In genomic region chr9:109053851-109054250, GRCm38 (mm10) we compare ENCODE assay signal across 14 mouse cellular contexts. TPM values are rescaled to one million over a fixed set of nuclear protein-coding genes. Genes with fewer than 3 reads are reported as not detected.
DNase-seq lines count a peak whose midpoint lies in the region; ATAC-seq and TF ChIP-seq lines count a peak whose summit lies in the region.
"Had no signal": no experiment of that assay in that cellular context is flagged by ENCODE, and none has a peak within 500 bp of the region (broad histone marks: within the 10 kb centered on the region; RNA-seq: fewer than 3 reads in every experiment).

No protein-coding gene starts in this region.

- TF ChIP-seq CTCF in gastrocnemius, adult 2 months (IDR thresholded peaks at IDR 0.05) = no peak
- TF ChIP-seq CTCF in CH12.LX (conservative IDR thresholded peaks at IDR 0.05 in 1 of 2, IDR thresholded peaks at IDR 0.05 in 1 of 2; ENCODE audit: low read depth in 2 of 2, low read length in 2 of 2) = no peak

- no peak for DNase-seq in gastrocnemius, adult 2 months
- DNase-seq in gastrocnemius, adult 8-10 months (ENCODE audit: low spot score in 2 of 2) = no peak
- DNase-seq in liver, embryonic 13.5 days = no peak
- DNase-seq in liver, embryonic 11.5 days (ENCODE audit: low spot score) = no peak
- no peak for DNase-seq in CH12.LX (ENCODE audit: extremely low read depth)
- peak; percentile 43 for DNase-seq in naive thymus-derived CD4-positive, alpha-beta T cell, adult 2 months (ENCODE audit: low read depth)
- DNase-seq in neural tube, embryonic 10.5 days (ENCODE audit: extremely low spot score, low spot score) = no peak
- DNase-seq: right cerebral cortex, adult 18-20 months had no signal

- peaks cover 69% of the 10 kb centered on the region for H3K79me2 ChIP-seq in CH12.LX (replicated peaks; ENCODE audit: control insufficient read depth, extremely low read depth, insufficient read depth, poor library complexity, severe bottlenecking)

- H3K9me3 ChIP-seq in liver, embryonic 13.5 days (replicated peaks) = no peaks in the 10 kb centered on the region
- H3K9me3 ChIP-seq in liver, embryonic 11.5 days (ENCODE audit: control insufficient read depth, low read length) = no peaks in the 10 kb centered on the region
- H3K9me3 ChIP-seq in CH12.LX (replicated peaks; ENCODE audit: low read length) = no peaks in the 10 kb centered on the region
- no peaks in the 10 kb centered on the region for H3K9me3 ChIP-seq in forebrain, embryonic 16.5 days (ENCODE audit: control insufficient read depth, low read length)
- H3K9me3 ChIP-seq: hindbrain, embryonic 10.5 days; lung, embryonic 15.5 days; neural tube, embryonic 13.5 days had no signal

- peaks cover 28% of the 10 kb centered on the region for H3K36me3 ChIP-seq in liver, embryonic 13.5 days
- peaks cover 18% of the 10 kb centered on the region for H3K36me3 ChIP-seq in liver, embryonic 11.5 days (ENCODE audit: control insufficient read depth, insufficient read depth, low read length)
- H3K36me3 ChIP-seq in CH12.LX (replicated peaks in 1 of 2; ENCODE audit: control insufficient read depth in 1 of 2, insufficient read depth in 1 of 2, low read length in 1 of 2) = peaks cover 29 to 40% of the 10 kb centered on the region in 2 experiments
- peaks cover 8% of the 10 kb centered on the region; the same call in 1 of the 2 replicates for H3K36me3 ChIP-seq in forebrain, embryonic 16.5 days (ENCODE audit: control insufficient read depth, insufficient read depth)

- dilution Hi-C loops in CH12.LX (cut with MboI; ENCODE audit: extremely low pct_ligation_motif_present, extremely low pct_unique_long_range_greater_than_20kb, low sequenced_read_pairs) = no loop called here

- intact Hi-C loops in gastrocnemius, adult 2 months (cut with DNase I) = no loop called here

- whole genome bisulfite sequencing in liver, embryonic 13.5 days (ENCODE audit: insufficient replicate concordance) = 60% methylated on average over 6 of the region's 6 CpGs
- 76% methylated on average over 6 of the region's 6 CpGs for WGBS in liver, embryonic 11.5 days
- WGBS in forebrain, embryonic 16.5 days = 76% methylated on average over 6 of the region's 6 CpGs

- H3K4me3 ChIP-seq in gastrocnemius, adult 2 months = no peak overlapping the region
- no peak overlapping the region for H3K4me3 ChIP-seq in liver, embryonic 13.5 days (replicated peaks)
- no peak overlapping the region for H3K4me3 ChIP-seq in liver, embryonic 11.5 days (ENCODE audit: low read depth, low read length)
- H3K4me3 ChIP-seq in CH12.LX (replicated peaks in 1 of 3; ENCODE audit: low read depth in 2 of 3, low read length in 2 of 3, poor library complexity in 1 of 3) = peak overlapping the region in 2 of 3 experiments; percentile 18
- H3K4me3 ChIP-seq in forebrain, embryonic 16.5 days (replicated peaks; ENCODE audit: low read length) = no peak overlapping the region
- H3K4me3 ChIP-seq: lung, embryonic 15.5 days had no signal

- H3K9ac ChIP-seq in liver, embryonic 13.5 days = no peak overlapping the region
- H3K9ac ChIP-seq in liver, embryonic 11.5 days (ENCODE audit: low read depth, low read length) = no peak overlapping the region
- peak overlapping the region; percentile 56; the same call in 1 of the 2 replicates for H3K9ac ChIP-seq in CH12.LX (ENCODE audit: insufficient read depth, low read depth)
- no peak overlapping the region for H3K9ac ChIP-seq in forebrain, embryonic 16.5 days (replicated peaks; ENCODE audit: low read depth, low read length)
- H3K9ac ChIP-seq: lung, embryonic 15.5 days had no signal

- H3K27ac ChIP-seq in gastrocnemius, adult 2 months = peak overlapping the region; percentile 82; the same call in 1 of the 2 replicates
- peak overlapping the region; percentile 4; the same call in 1 of the 2 replicates for H3K27ac ChIP-seq in liver, embryonic 13.5 days
- no peak overlapping the region for H3K27ac ChIP-seq in liver, embryonic 11.5 days (ENCODE audit: low read depth, low read length)
- peak overlapping the region; percentile 34; the same call in 1 of the 2 replicates for H3K27ac ChIP-seq in CH12.LX (ENCODE audit: insufficient read depth, low read depth)
- H3K27ac ChIP-seq in forebrain, embryonic 16.5 days (ENCODE audit: low read length) = no peak overlapping the region

- TF ChIP-seq RAD21 in CH12.LX (IDR thresholded peaks at IDR 0.05; ENCODE audit: low read depth, low read length) = no peak

- TF ChIP-seq POLR2A in CH12.LX (IDR thresholded peaks at IDR 0.05; ENCODE audit: low read depth, low read length) = no peak

- no peak for TF ChIP-seq EP300 in CH12.LX (IDR thresholded peaks at IDR 0.05; ENCODE audit: low read length)

- no peaks in the 10 kb centered on the region for H3K27me3 ChIP-seq in liver, embryonic 13.5 days
- H3K27me3 ChIP-seq in liver, embryonic 11.5 days (replicated peaks; ENCODE audit: control insufficient read depth, insufficient read depth, low read length) = no peaks in the 10 kb centered on the region
- H3K27me3 ChIP-seq in CH12.LX (replicated peaks) = no peaks in the 10 kb centered on the region
- no peaks in the 10 kb centered on the region for H3K27me3 ChIP-seq in forebrain, embryonic 16.5 days (replicated peaks; ENCODE audit: control insufficient read depth, insufficient read depth, low read length)
- H3K27me3 ChIP-seq: lung, embryonic 15.5 days; neural tube, embryonic 13.5 days; Patski had no signal

- no peak for ATAC-seq in liver, embryonic 13.5 days (ENCODE audit: low read depth)
- ATAC-seq in liver, embryonic 11.5 days (replicated peaks; ENCODE audit: low FRiP score) = no peak
- ATAC-seq in forebrain, embryonic 16.5 days = no peak

- H3K4me2 ChIP-seq in liver, embryonic 13.5 days = no peak overlapping the region
- no peak overlapping the region for H3K4me2 ChIP-seq in liver, embryonic 11.5 days
- H3K4me2 ChIP-seq in CH12.LX (ENCODE audit: insufficient read depth, low read depth, poor library complexity, severe bottlenecking) = peak overlapping the region; percentile 88
- H3K4me2 ChIP-seq in forebrain, embryonic 16.5 days (ENCODE audit: low read length) = no peak overlapping the region
- H3K4me2 ChIP-seq: midbrain, embryonic 11.5 days had no signal

- in situ Hi-C loops in CH12.LX (cut with MboI; ENCODE audit: low pct_ligation_motif_present, low pct_unique_long_range_greater_than_20kb, low sequenced_read_pairs) = no loop called here

- peaks cover 51% of the 10 kb centered on the region for H3K4me1 ChIP-seq in liver, embryonic 13.5 days (replicated peaks)
- peaks cover 17% of the 10 kb centered on the region for H3K4me1 ChIP-seq in liver, embryonic 11.5 days (replicated peaks; ENCODE audit: control insufficient read depth, insufficient read depth, low read length)
- H3K4me1 ChIP-seq in CH12.LX (ENCODE audit: control insufficient read depth in 1 of 2, insufficient read depth in 2 of 2) = peaks cover 35 to 66% of the 10 kb centered on the region in 2 experiments
- peaks cover 11% of the 10 kb centered on the region for H3K4me1 ChIP-seq in forebrain, embryonic 16.5 days (replicated peaks; ENCODE audit: control insufficient read depth, insufficient read depth, low read length)

RNA-seq across cellular contexts. Expression of gene Trex1, which starts 5.7 kb away (rescaled TPM):
- 10 to 100 TPM; 13.2 TPM for total RNA-seq in gastrocnemius, adult 2 months (2021)
- 10 to 100 TPM; 11.4 to 17.2 (median 13.0) TPM for total RNA-seq in gastrocnemius, adult 8-10 months (2022)
- 7.4 and 8.9 TPM in 2 replicates for polyA plus RNA-seq in liver, embryonic 13.5 days (2015; fragmentation: Nextera tagmentation; extraction: Ambion mirVana)
- polyA plus RNA-seq in liver, embryonic 11.5 days (2014; fragmentation: Nextera tagmentation; extraction: Ambion mirVana) = 8.9 and 9.7 TPM in 2 replicates
- total RNA-seq in CH12.LX (2012; rRNA removed) (20.8 and 31.5 TPM in 2 replicates), CH12.LX (2014; rRNA removed) (20.1 and 21.1 TPM in 2 replicates)
- 15.8 and 22.9 TPM in 2 replicates for polyA plus RNA-seq in CH12.LX (2012; ENCODE audit: insufficient read length, low read depth)
- polyA plus RNA-seq in forebrain, embryonic 16.5 days (2015; fragmentation: Nextera tagmentation; extraction: Ambion mirVana) = 16.1 and 17.9 TPM in 2 replicates

RNA-seq across cellular contexts. Expression of gene Shisa5, which starts 15.5 kb away (rescaled TPM):
- total RNA-seq in gastrocnemius, adult 2 months (2021) = 10 to 100 TPM; 15.9 to 17.0 TPM
- total RNA-seq in gastrocnemius, adult 8-10 months (2022) = 10 to 100 TPM in 2 of 4 experiments, 1 to 10 TPM in 2; 7.0 to 11.8 (median 9.1) TPM
- polyA plus RNA-seq in liver, embryonic 13.5 days (2015; fragmentation: Nextera tagmentation; extraction: Ambion mirVana) = 20.0 and 21.8 TPM in 2 replicates
- 33.7 and 34.3 TPM in 2 replicates for polyA plus RNA-seq in liver, embryonic 11.5 days (2014; fragmentation: Nextera tagmentation; extraction: Ambion mirVana)
- total RNA-seq in CH12.LX (2012; rRNA removed) (134 and 153 TPM in 2 replicates), CH12.LX (2014; rRNA removed) (156 and 170 TPM in 2 replicates)
- polyA plus RNA-seq in CH12.LX (2012; ENCODE audit: insufficient read length, low read depth) = 121 and 166 TPM in 2 replicates
- polyA plus RNA-seq in forebrain, embryonic 16.5 days (2015; fragmentation: Nextera tagmentation; extraction: Ambion mirVana) = 52.4 and 52.7 TPM in 2 replicates

RNA-seq across cellular contexts. Expression of gene Atrip, which starts 20.1 kb away (rescaled TPM):
- total RNA-seq in gastrocnemius, adult 2 months (2021) = 1 to 10 TPM; 8.0 to 8.5 TPM
- total RNA-seq in gastrocnemius, adult 8-10 months (2022) = 10 to 100 TPM in 3 of 4 experiments, 1 to 10 TPM in 1; 8.7 to 11.5 (median 10.7) TPM
- polyA plus RNA-seq in liver, embryonic 13.5 days (2015; fragmentation: Nextera tagmentation; extraction: Ambion mirVana) = 12.6 and 12.7 TPM in 2 replicates
- 24.3 and 28.9 TPM in 2 replicates for polyA plus RNA-seq in liver, embryonic 11.5 days (2014; fragmentation: Nextera tagmentation; extraction: Ambion mirVana)
- 18.0 and 19.3 TPM in 2 replicates for total RNA-seq in CH12.LX (2012; rRNA removed)
- total RNA-seq in CH12.LX (2014; rRNA removed) = 16.2 and 17.6 TPM in 2 replicates
- 21.3 and 24.1 TPM in 2 replicates for polyA plus RNA-seq in CH12.LX (2012; ENCODE audit: insufficient read length, low read depth)
- polyA plus RNA-seq in forebrain, embryonic 16.5 days (2015; fragmentation: Nextera tagmentation; extraction: Ambion mirVana) = 36.0 and 38.3 TPM in 2 replicates

RNA-seq across cellular contexts. Expression of gene Ccdc51, which starts 28.4 kb away (rescaled TPM):
- 1 to 10 TPM; 6.5 to 7.9 TPM for total RNA-seq in gastrocnemius, adult 2 months (2021)
- 1 to 10 TPM; 6.7 to 8.6 (median 7.8) TPM for total RNA-seq in gastrocnemius, adult 8-10 months (2022)
- polyA plus RNA-seq in liver, embryonic 13.5 days (2015; fragmentation: Nextera tagmentation; extraction: Ambion mirVana) = 14.6 and 14.7 TPM in 2 replicates
- polyA plus RNA-seq in liver, embryonic 11.5 days (2014; fragmentation: Nextera tagmentation; extraction: Ambion mirVana) = 21.9 TPM in 2 replicates
- total RNA-seq in CH12.LX (2012; rRNA removed) (18.2 TPM in 2 replicates), CH12.LX (2014; rRNA removed) (15.9 and 16.2 TPM in 2 replicates)
- polyA plus RNA-seq in CH12.LX (2012; ENCODE audit: insufficient read length, low read depth) = 7.6 and 8.6 TPM in 2 replicates
- polyA plus RNA-seq in forebrain, embryonic 16.5 days (2015; fragmentation: Nextera tagmentation; extraction: Ambion mirVana) = 16.9 and 17.5 TPM in 2 replicates

RNA-seq across cellular contexts. Expression of gene Tma7, which starts 28.5 kb away (rescaled TPM):
- 100 to 1,000 TPM; 316 to 321 TPM for total RNA-seq in gastrocnemius, adult 2 months (2021)
- total RNA-seq in gastrocnemius, adult 8-10 months (2022) = 100 to 1,000 TPM; 297 to 369 (median 354) TPM
- polyA plus RNA-seq in liver, embryonic 13.5 days (2015; fragmentation: Nextera tagmentation; extraction: Ambion mirVana) = 480 and 506 TPM in 2 replicates
- 716 and 742 TPM in 2 replicates for polyA plus RNA-seq in liver, embryonic 11.5 days (2014; fragmentation: Nextera tagmentation; extraction: Ambion mirVana)
- total RNA-seq in CH12.LX (2012; rRNA removed) (255 and 369 TPM in 2 replicates), CH12.LX (2014; rRNA removed) (336 and 356 TPM in 2 replicates)
- polyA plus RNA-seq in CH12.LX (2012; ENCODE audit: insufficient read length, low read depth) = 494 and 529 TPM in 2 replicates
- polyA plus RNA-seq in forebrain, embryonic 16.5 days (2015; fragmentation: Nextera tagmentation; extraction: Ambion mirVana) = 505 and 526 TPM in 2 replicates

Comparison
In these comparisons a context has a peak if more than half of its experiments do, and no peak if none do; other contexts are left out.
1. H3K27ac ChIP-seq: peak in gastrocnemius, adult 2 months (single experiment), liver, embryonic 13.5 days (single experiment) and CH12.LX (single experiment); none in liver, embryonic 11.5 days (single experiment) and forebrain, embryonic 16.5 days (single experiment).
2. H3K4me3 ChIP-seq: peak in CH12.LX (2 of 3); none in gastrocnemius, adult 2 months (single experiment), liver, embryonic 13.5 days (single experiment), liver, embryonic 11.5 days (single experiment) and forebrain, embryonic 16.5 days (single experiment).